Mouse (Mus musculus) ES-Bruce4 (cell line): ENCODE results near the gene Ptpn6.

ENCODE experiments used
- CTCF ChIP-seq: IDR thresholded peaks from one replicate; pipeline ENCODE4 v1.8.1; 2011; ENCODE audit warnings: low read depth, low read length
- POLR2A ChIP-seq: IDR thresholded peaks from one replicate; pipeline ENCODE4 v1.8.1; 2011; ENCODE audit warnings: low read length; ENCODE audit not compliant: insufficient read depth

DNA sequence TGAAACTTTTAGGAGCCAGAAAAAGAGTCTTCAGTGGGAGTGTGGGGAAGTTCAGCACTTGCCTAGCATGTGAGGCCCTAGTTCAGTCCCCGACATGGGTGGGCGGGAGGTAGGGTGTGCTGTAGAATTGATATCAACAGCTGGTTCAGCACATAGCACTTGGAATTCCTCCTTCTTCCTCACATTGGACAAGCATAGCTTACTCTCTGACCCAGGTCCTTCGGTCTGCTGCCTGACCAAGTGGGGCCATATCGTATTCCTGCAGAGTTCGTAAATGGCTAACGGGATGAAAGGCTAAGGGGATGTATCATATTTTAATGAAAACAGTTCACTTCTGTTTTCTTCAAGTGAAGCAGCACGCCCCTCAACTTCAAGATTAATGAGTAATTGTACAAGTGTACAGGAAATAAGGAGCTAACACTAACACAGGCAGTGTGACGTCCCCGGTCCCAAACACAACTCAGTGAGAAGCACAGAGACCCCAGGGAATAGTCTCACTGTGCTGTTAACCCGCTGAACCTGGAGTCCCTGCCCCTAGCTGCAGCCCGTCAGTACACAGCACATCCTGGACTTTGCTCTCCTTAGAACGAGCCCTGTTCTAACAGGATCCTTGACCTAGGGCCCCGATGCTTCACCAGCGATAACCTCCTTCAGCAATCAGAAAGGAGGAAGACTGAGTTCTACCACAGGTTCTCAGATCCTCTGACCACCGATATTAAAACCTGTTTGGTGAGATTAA lies 45.1 kb downstream of the Ptpn6 start:
- TF ChIP-seq CTCF (no peak), POLR2A (no peak)
